Mouse (Mus musculus) hindbrain, embryonic 12.5 days (tissue): Measurements from ENCODE around the gene 9930021J03Rik. TPM values are rescaled to one million over a fixed set of nuclear protein-coding genes. Genes with fewer than 3 reads are reported as not detected.

ENCODE experiments used
- ATAC-seq: fragments of 200-750 bp; cut with Nextera tagmentation; 2 replicates; pipeline ENCODE4 v1.8.0; 2017; ENCODE audit warnings: moderate TSS enrichment; ENCODE audit not compliant: low FRiP score
- H3K27ac ChIP-seq: fragments of 300-500 bp; sonication (generic); 2 replicates; pipeline ENCODE4 v1.5.1; 2016; ENCODE audit warnings: mild to moderate bottlenecking
- H3K27me3 ChIP-seq: fragments of 300-500 bp; sonication (generic); 2 replicates; pipeline ENCODE4 v1.6.1; 2016; ENCODE audit warnings: mild to moderate bottlenecking
- H3K36me3 ChIP-seq: fragments of 300-500 bp; sonication (generic); 2 replicates; pipeline ENCODE4 v1.6.1; 2016; ENCODE audit warnings: mild to moderate bottlenecking
- H3K4me1 ChIP-seq: fragments of 300-500 bp; sonication (generic); 2 replicates; pipeline ENCODE4 v1.6.1; 2016
- H3K4me2 ChIP-seq: fragments of 300-500 bp; sonication (generic); replicated peaks from 2 replicates; pipeline ENCODE4 v1.6.1; 2016; ENCODE audit warnings: mild to moderate bottlenecking
- H3K4me3 ChIP-seq: fragments of 300-500 bp; sonication (generic); 2 replicates; pipeline ENCODE4 v1.5.1; 2016; ENCODE audit warnings: mild to moderate bottlenecking
- H3K9ac ChIP-seq: fragments of 300-500 bp; sonication (generic); 2 replicates; pipeline ENCODE4 v1.6.1; 2016; ENCODE audit warnings: mild to moderate bottlenecking, moderate library complexity
- H3K9me3 ChIP-seq: fragments of 300-500 bp; sonication (generic); replicated peaks from 2 replicates; pipeline ENCODE4 v1.6.1; 2016; ENCODE audit warnings: mild to moderate bottlenecking
- WGBS: fragments of 180-500 bp; shearing (Covaris S2); methylation state at CpG from one replicate; pipeline ENCODE4 v1.1.7; 2016; 5-methylcytosine and 5-hydroxymethylcytosine counted together
- polyA plus RNA-seq: library from polyadenylated mRNA; unstranded; fragments of >200 nt; fragmentation: Nextera tagmentation; extraction: Ambion mirVana; gene quantifications from 2 replicates; pipeline ENCODE4 v1.2.1, GENCODE M21; 2016

Gene 9930021J03Rik
- 8.3 and 8.8 TPM in 2 replicates for polyA plus RNA-seq

- H3K4me2 ChIP-seq: peak within 1 kb of the TSS; percentile 83
- 1% methylated on average over 46 of the region's 95 CpGs for WGBS
- H3K4me1 ChIP-seq: peaks cover 21% of the 10 kb centered on the region
- peak; percentile 94 for ATAC-seq
- peaks cover 23% of the 10 kb centered on the region for H3K36me3 ChIP-seq
- H3K9ac ChIP-seq: peak within 1 kb of the TSS; percentile 90
- peak within 1 kb of the TSS; percentile 99 for H3K27ac ChIP-seq
- no peaks in the 10 kb centered on the region for H3K9me3 ChIP-seq
- H3K27me3 ChIP-seq: no peaks in the 10 kb centered on the region
- H3K4me3 ChIP-seq: peak within 1 kb of the TSS; percentile 95
Observed at GRCm38 (mm10) chr19:29805917-29806785, at the start of gene 9930021J03Rik. Gene 9930021J03Rik, minus strand, starts transcription at chr19:29805989.

GRCm38 (mm10) chr19:29853711-29854110 lies 47.9 kb upstream of the 9930021J03Rik start:
- no peak for ATAC-seq
- H3K27me3 ChIP-seq: no peaks in the 10 kb centered on the region
- no peak overlapping the region for H3K4me3 ChIP-seq
- H3K36me3 ChIP-seq: no peaks in the 10 kb centered on the region
- H3K9ac ChIP-seq: no peak overlapping the region
- no peak overlapping the region for H3K27ac ChIP-seq
- no peaks in the 10 kb centered on the region for H3K4me1 ChIP-seq
- H3K9me3 ChIP-seq: no peaks in the 10 kb centered on the region
- H3K4me2 ChIP-seq: no peak overlapping the region
- WGBS: 88% methylated on average over 5 of the region's 5 CpGs

DNA sequence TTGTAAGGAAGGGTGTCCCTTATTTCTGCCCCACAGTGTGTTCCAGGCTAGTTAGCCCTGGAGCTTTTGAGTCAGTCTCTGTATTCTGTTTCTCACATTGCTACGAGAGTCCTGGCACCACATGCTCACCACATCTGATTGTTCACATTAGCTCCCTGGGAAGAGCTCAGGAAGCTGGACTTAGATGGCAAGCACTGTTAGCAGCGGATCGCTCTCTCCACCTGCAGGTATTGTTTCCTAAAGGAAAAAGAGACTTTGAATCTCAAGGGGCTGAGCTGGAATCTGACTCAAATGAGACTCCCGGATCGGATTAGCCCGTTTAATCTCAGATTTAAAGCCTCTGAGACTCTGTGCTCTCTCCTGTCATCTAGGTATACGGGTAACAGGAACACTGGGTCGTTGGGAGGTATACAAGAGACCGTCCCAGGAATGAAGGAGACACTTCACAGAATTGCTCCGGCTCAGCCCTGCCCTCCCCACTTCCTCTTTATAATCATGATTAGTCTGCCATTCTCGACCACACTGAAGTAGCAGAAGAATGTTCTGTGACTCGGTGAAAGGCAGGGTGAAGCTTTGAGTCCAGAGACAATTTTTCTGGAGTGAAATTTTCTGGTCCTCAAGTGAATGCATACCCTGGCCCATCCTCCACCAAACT lies 45.4 kb upstream of the 9930021J03Rik start:
- Histone ChIP-seq H3K9me3 (no peaks in the 10 kb centered on the region), H3K27ac (no peak overlapping the region), H3K4me2 (no peak overlapping the region), H3K36me3 (no peaks in the 10 kb centered on the region), H3K27me3 (no peaks in the 10 kb centered on the region), H3K4me1 (no peaks in the 10 kb centered on the region), H3K9ac (no peak overlapping the region), H3K4me3 (no peak overlapping the region)
- no peak for ATAC-seq
- WGBS: 66% methylated on average over 12 of the region's 12 CpGs

- Histone ChIP-seq H3K9ac (no peak overlapping the region), H3K27ac (no peak overlapping the region), H3K9me3 (no peaks in the 10 kb centered on the region), H3K4me2 (no peak overlapping the region), H3K4me1 (no peaks in the 10 kb centered on the region), H3K36me3 (no peaks in the 10 kb centered on the region), H3K27me3 (no peaks in the 10 kb centered on the region), H3K4me3 (no peak overlapping the region)
- ATAC-seq: no peak
- 86% methylated on average over 11 of the region's 11 CpGs for WGBS
Observed at GRCm38 (mm10) chr19:29849924-29850551, 44.2 kb upstream of the 9930021J03Rik start.

GRCm38 (mm10) chr19:29844036-29844661 lies 38.4 kb upstream of the 9930021J03Rik start:
- peaks cover 13% of the 10 kb centered on the region for H3K4me1 ChIP-seq
- H3K27me3 ChIP-seq: no peaks in the 10 kb centered on the region
- no peak overlapping the region; the same call in 1 of the 2 replicates for H3K4me2 ChIP-seq
- peak overlapping the region; percentile 60 for H3K27ac ChIP-seq
- H3K9me3 ChIP-seq: no peaks in the 10 kb centered on the region
- peak; percentile 89 for ATAC-seq
- H3K9ac ChIP-seq: no peak overlapping the region
- H3K36me3 ChIP-seq: no peaks in the 10 kb centered on the region
- H3K4me3 ChIP-seq: no peak overlapping the region
- 42% methylated on average over 12 of the region's 12 CpGs for WGBS

GRCm38 (mm10) chr19:29843641-29844035 lies 37.8 kb upstream of the 9930021J03Rik start:
- H3K4me3 ChIP-seq: no peak overlapping the region
- WGBS: 34% methylated on average over 5 of the region's 5 CpGs
- H3K36me3 ChIP-seq: no peaks in the 10 kb centered on the region
- H3K9me3 ChIP-seq: no peaks in the 10 kb centered on the region
- no peaks in the 10 kb centered on the region for H3K27me3 ChIP-seq
- peak overlapping the region; percentile 60 for H3K27ac ChIP-seq
- no peak overlapping the region; the same call in 1 of the 2 replicates for H3K4me2 ChIP-seq
- peak; percentile 57 for ATAC-seq
- H3K9ac ChIP-seq: no peak overlapping the region
- peaks cover 13% of the 10 kb centered on the region for H3K4me1 ChIP-seq

DNA sequence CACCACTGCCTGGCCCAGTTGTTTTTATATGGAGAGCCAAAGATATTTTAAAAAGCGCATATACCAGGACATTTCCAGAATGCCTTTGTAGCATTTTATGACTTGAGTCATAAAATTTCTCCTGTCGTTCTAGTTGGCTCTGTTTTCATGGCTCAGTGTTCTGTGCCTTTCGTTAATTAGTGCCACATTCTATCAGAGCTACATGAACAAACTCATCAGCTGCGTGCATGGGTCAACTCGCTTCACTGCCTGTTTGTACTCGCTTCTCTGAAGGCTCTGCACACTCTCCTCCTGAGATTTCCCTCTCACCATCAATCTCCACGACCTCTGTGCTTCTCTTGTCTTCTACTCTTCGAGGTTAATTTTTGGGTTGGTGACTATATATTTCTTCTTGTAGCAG lies 37.2 kb upstream of the 9930021J03Rik start:
- H3K27ac ChIP-seq: 0 out of 2 replicates have a peak overlapping the region, but pooled peaks have one; percentile 60
- ATAC-seq: no peak
- WGBS: 77% methylated on average over 8 of the region's 8 CpGs
- peaks cover 13% of the 10 kb centered on the region for H3K4me1 ChIP-seq
- H3K4me3 ChIP-seq: no peak overlapping the region
- no peaks in the 10 kb centered on the region for H3K9me3 ChIP-seq
- no peaks in the 10 kb centered on the region for H3K36me3 ChIP-seq
- H3K4me2 ChIP-seq: no peak overlapping the region
- no peak overlapping the region for H3K9ac ChIP-seq
- H3K27me3 ChIP-seq: no peaks in the 10 kb centered on the region

DNA sequence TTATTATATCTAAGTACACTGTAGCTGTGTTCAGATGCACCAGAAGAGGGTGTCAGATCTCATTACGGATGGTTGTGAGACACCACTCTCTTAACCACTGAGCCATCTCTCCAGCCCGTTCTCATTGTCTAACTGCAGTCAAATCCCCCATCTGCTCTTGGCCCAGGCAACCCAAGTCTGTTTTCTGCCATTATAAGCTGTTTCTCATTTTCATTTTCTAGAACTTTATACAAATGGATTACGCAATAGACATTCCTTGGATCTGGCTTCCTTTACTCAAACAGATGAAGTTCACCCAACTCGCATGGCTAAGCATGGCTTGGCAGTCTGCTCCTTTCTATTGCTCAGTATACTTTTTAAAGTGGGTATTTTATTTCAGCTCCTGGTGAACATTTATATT lies 34.9 kb upstream of the 9930021J03Rik start:
- Histone ChIP-seq H3K4me2 (no peak overlapping the region), H3K9ac (no peak overlapping the region), H3K36me3 (no peaks in the 10 kb centered on the region), H3K27ac (no peak overlapping the region), H3K27me3 (no peaks in the 10 kb centered on the region), H3K9me3 (no peaks in the 10 kb centered on the region), H3K4me1 (peaks cover 13% of the 10 kb centered on the region), H3K4me3 (no peak overlapping the region)
- 96% methylated on average over 4 of the region's 4 CpGs for WGBS
- no peak for ATAC-seq

- no peak for ATAC-seq
- H3K27ac ChIP-seq: no peak overlapping the region
- H3K9ac ChIP-seq: no peak overlapping the region
- WGBS: 85% methylated on average over 3 of the region's 3 CpGs
- no peaks in the 10 kb centered on the region for H3K27me3 ChIP-seq
- no peaks in the 10 kb centered on the region for H3K36me3 ChIP-seq
- H3K4me2 ChIP-seq: no peak overlapping the region
- H3K4me1 ChIP-seq: peaks cover 3% of the 10 kb centered on the region; the same call in 1 of the 2 replicates
- no peaks in the 10 kb centered on the region for H3K9me3 ChIP-seq
- no peak overlapping the region for H3K4me3 ChIP-seq
Observed at GRCm38 (mm10) chr19:29838636-29839135, 32.9 kb upstream of the 9930021J03Rik start.

DNA sequence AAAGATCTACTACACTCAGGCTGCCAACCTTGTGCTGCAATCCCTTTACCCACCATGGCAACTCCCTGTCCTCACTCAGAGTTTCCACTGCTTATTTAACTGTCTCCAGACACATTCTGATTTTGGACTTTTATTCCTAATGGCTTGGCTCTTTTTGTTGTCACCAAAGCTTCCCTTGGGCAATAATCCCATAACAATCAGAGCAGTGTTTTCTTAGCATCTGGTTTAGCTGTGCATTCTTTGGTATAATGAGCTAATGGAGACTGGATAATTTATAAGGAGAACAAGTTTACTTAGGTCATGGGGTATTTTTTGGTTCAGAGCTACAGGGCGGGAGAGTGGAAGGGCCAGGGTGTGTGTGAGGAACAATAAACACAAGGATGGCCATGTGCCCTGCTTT lies 32.4 kb upstream of the 9930021J03Rik start:
- Histone ChIP-seq H3K27ac (no peak overlapping the region), H3K9ac (no peak overlapping the region), H3K27me3 (no peaks in the 10 kb centered on the region), H3K36me3 (no peaks in the 10 kb centered on the region), H3K9me3 (no peaks in the 10 kb centered on the region), H3K4me3 (no peak overlapping the region), H3K4me1 (no peaks in the 10 kb centered on the region), H3K4me2 (no peak overlapping the region)
- no peak for ATAC-seq
- 86% methylated on average over 1 of the region's 1 CpGs for WGBS

- no peak overlapping the region for H3K27ac ChIP-seq
- H3K9ac ChIP-seq: no peak overlapping the region
- H3K4me1 ChIP-seq: no peaks in the 10 kb centered on the region
- ATAC-seq: no peak
- no peaks in the 10 kb centered on the region for H3K9me3 ChIP-seq
- no peak overlapping the region for H3K4me2 ChIP-seq
- WGBS: 67% methylated on average over 3 of the region's 3 CpGs
- H3K4me3 ChIP-seq: no peak overlapping the region
- no peaks in the 10 kb centered on the region for H3K27me3 ChIP-seq
- H3K36me3 ChIP-seq: no peaks in the 10 kb centered on the region
Observed at GRCm38 (mm10) chr19:29835364-29836034, 29.7 kb upstream of the 9930021J03Rik start.
